Mouse (Mus musculus) MEL-GATA-1-ER (cell line): ENCODE measurements around the gene Them4.
"Not testable (repeated sequence)": the region's sequence is repeated elsewhere in the genome, so short reads cannot be mapped to it uniquely, and the experiment has no call there.

Source experiments
- DNase-seq: peaks from one replicate; pipeline ENCODE4 v3.0.0-alpha.2; 2012; ENCODE audit warnings: low read depth; ENCODE audit errors: extremely low read depth

Gene Them4

GRCm38 (mm10) chr3:94309633-94310363 is at the start of gene Them4:
Them4 (plus strand) TSS chr3:94310089.
- peak; percentile 70 for DNase-seq

GRCm38 (mm10) chr3:94260598-94260997 is 49.3 kb upstream of the Them4 start:
- DNase-seq: peak; percentile 4

GRCm38 (mm10) chr3:94263736-94264135 is 46.2 kb upstream of the Them4 start, which contains the start of gene Gm4778:
Gm4778 (plus strand) TSS chr3:94264036.
- not testable (repeated sequence) for DNase-seq

GRCm38 (mm10) chr3:94275991-94276390 is 33.9 kb upstream of the Them4 start:
- DNase-seq: no peak

GRCm38 (mm10) chr3:94305457-94305856 is 4.4 kb upstream of the Them4 start:
- peak; percentile 38 for DNase-seq

- DNase-seq: no peak
Observed at GRCm38 (mm10) chr3:94306975-94307374, 2.9 kb upstream of the Them4 start.

- DNase-seq: no peak
Observed at GRCm38 (mm10) chr3:94310491-94310890, 602 bp downstream of the Them4 start.

- DNase-seq: no peak
Observed at GRCm38 (mm10) chr3:94310911-94311310, 1.0 kb downstream of the Them4 start.

- DNase-seq: no peak
Observed at GRCm38 (mm10) chr3:94311376-94311775, 1.5 kb downstream of the Them4 start.

GRCm38 (mm10) chr3:94328681-94329080 is 18.8 kb downstream of the Them4 start:
- no peak for DNase-seq

- DNase-seq: no peak
Observed at GRCm38 (mm10) chr3:94334442-94334841, 24.6 kb downstream of the Them4 start.

- no peak for DNase-seq
Observed at GRCm38 (mm10) chr3:94338522-94338921, 28.6 kb downstream of the Them4 start.

- no peak for DNase-seq
Observed at GRCm38 (mm10) chr3:94341959-94342422, 32.1 kb downstream of the Them4 start, which contains the start of gene Them5. Them5 (plus strand) TSS chr3:94342099.

- no peak for DNase-seq
Observed at GRCm38 (mm10) chr3:94342552-94342951, 32.7 kb downstream of the Them4 start.

GRCm38 (mm10) chr3:94344182-94344581 is 34.3 kb downstream of the Them4 start:
- DNase-seq: no peak

GRCm38 (mm10) chr3:94344897-94345296 is 35.0 kb downstream of the Them4 start:
- no peak for DNase-seq

GRCm38 (mm10) chr3:94348146-94348545 is 38.3 kb downstream of the Them4 start:
- no peak for DNase-seq

GRCm38 (mm10) chr3:94360812-94361211 is 50.9 kb downstream of the Them4 start:
- DNase-seq: no peak

GRCm38 (mm10) chr3:94362138-94362537 is 52.2 kb downstream of the Them4 start, which contains the start of gene C2cd4d:
C2cd4d (plus strand) TSS chr3:94362438.
- DNase-seq: no peak

GRCm38 (mm10) chr3:94363291-94364153 is 53.6 kb downstream of the Them4 start:
- DNase-seq: no peak

- no peak for DNase-seq
Observed at GRCm38 (mm10) chr3:94364154-94364526, 54.3 kb downstream of the Them4 start.

- DNase-seq: peak; percentile 69
Observed at GRCm38 (mm10) chr3:94366761-94367160, 56.9 kb downstream of the Them4 start.
